Mouse (Mus musculus) embryonic facial prominence, embryonic 10.5 days (tissue): Measurements from ENCODE around the gene Gm21776. TPM values are rescaled to one million over a fixed set of nuclear protein-coding genes. Genes with fewer than 3 reads are reported as not detected.
"Not testable (repeated sequence)": the region's sequence is repeated elsewhere in the genome, so short reads cannot be mapped to it uniquely, and the experiment has no call there.

ENCODE experiments used
- DNase-seq: peaks from one replicate; pipeline ENCODE4 v3.0.0-alpha.2; 2017; ENCODE audit warnings: low spot score
- H3K27ac ChIP-seq: fragments of 300-500 bp; sonication (generic); replicated peaks from 2 replicates; pipeline ENCODE4 v1.5.1; 2016; ENCODE audit warnings: mild to moderate bottlenecking
- H3K27me3 ChIP-seq: fragments of 300-500 bp; sonication (generic); replicated peaks from 2 replicates; pipeline ENCODE4 v1.6.1; 2016; ENCODE audit warnings: low read depth, mild to moderate bottlenecking; ENCODE audit not compliant: poor library complexity, severe bottlenecking
- H3K36me3 ChIP-seq: fragments of 300-500 bp; sonication (generic); replicated peaks from 2 replicates; pipeline ENCODE4 v1.6.1; 2016; ENCODE audit warnings: mild to moderate bottlenecking, moderate library complexity
- H3K4me1 ChIP-seq: fragments of 300-500 bp; sonication (generic); 2 replicates; pipeline ENCODE4 v1.6.1; 2016
- H3K4me3 ChIP-seq: fragments of 300-500 bp; sonication (generic); 2 replicates; pipeline ENCODE4 v1.5.1; 2016; ENCODE audit warnings: mild to moderate bottlenecking, moderate library complexity
- H3K9me3 ChIP-seq: fragments of 300-500 bp; sonication (generic); 2 replicates; pipeline ENCODE4 v1.6.1; 2016; ENCODE audit warnings: mild to moderate bottlenecking
- WGBS: fragments of 180-500 bp; shearing (Covaris S2); methylation state at CpG from one replicate; pipeline ENCODE4 v1.1.7; 2016; 5-methylcytosine and 5-hydroxymethylcytosine counted together
- polyA plus RNA-seq: library from polyadenylated mRNA; unstranded; fragments of >200 nt; fragmentation: Nextera tagmentation; extraction: Ambion mirVana; gene quantifications from 2 replicates; pipeline ENCODE4 v1.2.1, GENCODE M21; 2016

The Gm21776 gene
- not detected in 2 replicates for polyA plus RNA-seq

- WGBS: no CpG with 5 or more reads among the region's 3 CpGs
- H3K27ac ChIP-seq, H3K4me3 ChIP-seq, H3K27me3 ChIP-seq, H3K36me3 ChIP-seq, DNase-seq, H3K9me3 ChIP-seq, H3K4me1 ChIP-seq: not testable (repeated sequence)
These were observed at the start of gene Gm21776 for GRCm38 (mm10) chrY:76378362-76378761. TSS of gene Gm21776 (plus strand) at chrY:76378662.
